Mouse (Mus musculus): Measurements from ENCODE around the gene St6gal1.
"Not testable (repeated sequence)": the region's sequence is repeated elsewhere in the genome, so short reads cannot be mapped to it uniquely, and the experiment has no call there.

Gene St6gal1

GRCm38 (mm10) chr16:23224671-23225068 is at the start of gene St6gal1:
Gene St6gal1 (plus strand): TSS chr16:23224740.
- peak; percentile 51 to 80 for DNase-seq (ENCODE audit: low spot score in 2 of 2)

- no peak for DNase-seq (ENCODE audit: low spot score in 2 of 2)
Measured at GRCm38 (mm10) chr16:23174855-23175254, 49.7 kb upstream of the St6gal1 start.

GRCm38 (mm10) chr16:23175956-23176355 is 48.6 kb upstream of the St6gal1 start:
- DNase-seq (ENCODE audit: low spot score in 2 of 2): no peak

- no peak for DNase-seq (ENCODE audit: low spot score in 2 of 2)
Measured at GRCm38 (mm10) chr16:23177856-23178255, 46.7 kb upstream of the St6gal1 start.

- no peak for DNase-seq (ENCODE audit: low spot score in 2 of 2)
Measured at GRCm38 (mm10) chr16:23178796-23179195, 45.7 kb upstream of the St6gal1 start.

GRCm38 (mm10) chr16:23179436-23179835 is 45.1 kb upstream of the St6gal1 start:
- not testable (repeated sequence) for DNase-seq (ENCODE audit: low spot score in 2 of 2)

- no peak for DNase-seq (ENCODE audit: low spot score in 2 of 2)
Measured at GRCm38 (mm10) chr16:23181054-23181453, 43.5 kb upstream of the St6gal1 start.

- DNase-seq (ENCODE audit: low spot score in 2 of 2): no peak
Measured at GRCm38 (mm10) chr16:23181487-23181886, 43.1 kb upstream of the St6gal1 start.

- DNase-seq (ENCODE audit: low spot score in 2 of 2): no peak
Measured at GRCm38 (mm10) chr16:23181942-23182597, 42.5 kb upstream of the St6gal1 start.

- DNase-seq (ENCODE audit: low spot score in 2 of 2): no peak
Measured at GRCm38 (mm10) chr16:23185824-23186223, 38.7 kb upstream of the St6gal1 start.

- DNase-seq (ENCODE audit: low spot score in 2 of 2): no peak
Measured at GRCm38 (mm10) chr16:23186418-23186817, 38.1 kb upstream of the St6gal1 start.

- no peak for DNase-seq (ENCODE audit: low spot score in 2 of 2)
Measured at GRCm38 (mm10) chr16:23187983-23188382, 36.6 kb upstream of the St6gal1 start.

- DNase-seq (ENCODE audit: low spot score in 2 of 2): no peak
Measured at GRCm38 (mm10) chr16:23189612-23190011, 34.9 kb upstream of the St6gal1 start.

- DNase-seq (ENCODE audit: low spot score in 2 of 2): no peak
Measured at GRCm38 (mm10) chr16:23191560-23192242, 32.8 kb upstream of the St6gal1 start.

GRCm38 (mm10) chr16:23195618-23196017 is 28.9 kb upstream of the St6gal1 start:
- no peak for DNase-seq (ENCODE audit: low spot score in 2 of 2)

- no peak for DNase-seq (ENCODE audit: low spot score in 2 of 2)
Measured at GRCm38 (mm10) chr16:23196296-23196695, 28.2 kb upstream of the St6gal1 start.

GRCm38 (mm10) chr16:23196791-23197190 is 27.7 kb upstream of the St6gal1 start:
- DNase-seq (ENCODE audit: low spot score in 2 of 2): no peak

- no peak for DNase-seq (ENCODE audit: low spot score in 2 of 2)
Measured at GRCm38 (mm10) chr16:23201498-23201897, 23.0 kb upstream of the St6gal1 start.

- no peak for DNase-seq (ENCODE audit: low spot score in 2 of 2)
Measured at GRCm38 (mm10) chr16:23214314-23214713, 10.2 kb upstream of the St6gal1 start.

GRCm38 (mm10) chr16:23215241-23215900 is 9.2 kb upstream of the St6gal1 start:
- no peak for DNase-seq (ENCODE audit: low spot score in 2 of 2)

GRCm38 (mm10) chr16:23216366-23216765 is 8.2 kb upstream of the St6gal1 start:
- DNase-seq (ENCODE audit: low spot score in 2 of 2): no peak

- DNase-seq (ENCODE audit: low spot score in 2 of 2): no peak
Measured at GRCm38 (mm10) chr16:23218313-23218712, 6.2 kb upstream of the St6gal1 start.

Data from cerebellum, postnatal 4 days (tissue).